Mouse (Mus musculus): ENCODE data around the gene Nim1k. TPM values are rescaled to one million over a fixed set of nuclear protein-coding genes. Genes with fewer than 3 reads are reported as not detected.

The Nim1k gene
- total and polyA plus RNA-seq, 2 experiments from 2014 or later = 7.4 to 10.3 TPM

DNA sequence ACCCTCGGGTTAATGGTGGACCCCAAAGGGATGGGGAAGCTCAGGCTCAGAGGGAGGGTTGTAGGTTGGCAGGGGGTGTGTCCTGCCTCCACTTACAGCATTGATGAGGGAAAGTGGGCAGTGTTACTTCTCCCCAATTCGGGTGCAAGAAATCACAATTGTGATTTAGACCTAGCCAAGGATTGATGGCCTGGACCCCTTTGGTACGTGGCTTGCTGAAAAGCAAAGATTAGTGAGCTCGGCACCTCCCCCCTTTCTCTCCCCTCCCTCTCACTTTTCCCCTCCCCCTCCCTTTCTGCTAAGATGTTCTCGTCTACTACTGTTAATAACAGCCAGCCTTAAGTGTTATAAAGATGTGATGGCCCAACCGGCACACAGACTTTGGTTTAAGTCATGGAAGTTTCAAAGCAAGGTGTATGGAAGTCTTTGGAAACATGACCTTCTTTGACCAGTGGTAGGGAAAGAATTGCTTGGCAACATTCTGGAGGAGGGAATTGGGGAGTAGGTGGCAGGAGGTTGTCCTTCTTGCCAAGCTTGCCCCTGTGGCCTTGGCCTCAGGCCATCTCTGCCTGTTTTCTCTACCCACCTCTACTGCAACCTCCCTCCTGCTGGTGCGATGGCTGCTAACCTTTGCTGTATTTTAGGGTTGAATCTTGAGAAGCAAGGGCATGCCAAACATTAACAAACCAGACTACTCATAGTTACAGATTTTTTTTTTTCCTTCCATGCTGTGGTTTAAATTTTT is 64.6 kb downstream of the Nim1k start:
- under 1% methylated on average over 7 of the region's 7 CpGs for WGBS
- no peak for ATAC-seq
- TF ChIP-seq CTCF (IDR thresholded peaks at IDR 0.05; ENCODE audit: low read depth) = no peak
- Histone ChIP-seq H3K4me2 (ENCODE audit: low read depth, low read length) (peak overlapping the region; percentile 78), H3K27ac (peak overlapping the region; percentile 96), H3K9ac (replicated peaks; ENCODE audit: low read length) (peak overlapping the region; percentile 92), H3K4me1 (ENCODE audit: insufficient read depth, low read length) (peaks cover 18% of the 10 kb centered on the region; the same call in 1 of the 2 replicates), H3K36me3 (ENCODE audit: insufficient read depth, low read length) (no peaks in the 10 kb centered on the region), H3K4me3 (ENCODE audit: low read length) (peak overlapping the region; percentile 99), H3K9me3 (ENCODE audit: low read length) (no peaks in the 10 kb centered on the region), H3K27me3 (ENCODE audit: insufficient read depth, low read length) (no peaks in the 10 kb centered on the region)
- DNase-seq (ENCODE audit: low spot score) = peak; percentile 39

DNA sequence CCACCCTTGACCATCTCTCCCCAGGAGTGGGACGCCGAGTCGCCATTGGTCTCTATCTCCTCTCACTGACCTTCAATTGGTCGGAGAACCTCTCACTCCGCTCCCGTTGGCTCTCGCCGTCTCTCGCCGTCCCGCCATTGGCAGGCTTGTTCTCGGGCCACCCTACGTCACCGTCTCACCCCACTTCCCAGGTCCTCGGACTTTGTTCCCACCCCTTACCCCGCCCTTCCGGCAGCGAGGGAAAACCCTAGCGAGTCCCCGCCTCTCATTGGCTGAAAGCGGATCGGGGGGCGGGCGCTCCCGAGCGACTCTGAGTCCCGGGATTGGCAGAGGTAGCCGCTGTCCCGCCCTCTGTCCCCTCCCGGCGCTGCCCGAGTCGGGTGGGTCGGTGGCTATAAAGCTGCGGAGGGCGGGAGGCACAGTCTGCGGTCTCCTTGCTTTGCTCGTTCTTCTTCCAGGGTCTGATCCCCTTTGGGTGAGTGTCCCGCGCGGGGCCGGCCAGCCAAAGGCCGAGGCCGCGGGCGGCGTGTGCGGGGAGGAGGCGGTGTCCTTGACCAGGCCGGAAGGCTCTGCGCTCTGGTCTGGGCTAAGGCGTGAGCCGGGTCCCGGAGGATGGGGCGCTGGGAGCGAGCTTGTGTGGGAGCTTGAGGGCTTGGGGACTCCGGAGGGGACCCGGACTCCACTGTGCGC is 65.5 kb downstream of the Nim1k start, which contains the start of gene Hmgcs1:
Gene Hmgcs1 (plus strand): TSS at position 341 of the 690 bp plus-strand sequence.
- Histone ChIP-seq H3K36me3 (ENCODE audit: insufficient read depth, low read length) (no peaks in the 10 kb centered on the region), H3K9ac (replicated peaks; ENCODE audit: low read length) (peak within 1 kb of the TSS; percentile 92), H3K4me3 (ENCODE audit: low read length) (peak within 1 kb of the TSS; percentile 99), H3K27ac (peak within 1 kb of the TSS; percentile 96), H3K9me3 (ENCODE audit: low read length) (no peaks in the 10 kb centered on the region), H3K4me1 (ENCODE audit: insufficient read depth, low read length) (peaks cover 18% of the 10 kb centered on the region; the same call in 1 of the 2 replicates), H3K4me2 (ENCODE audit: low read depth, low read length) (peak within 1 kb of the TSS; percentile 78), H3K27me3 (ENCODE audit: insufficient read depth, low read length) (no peaks in the 10 kb centered on the region)
- DNase-seq (ENCODE audit: low spot score) (peak; percentile 100), ATAC-seq (peak; percentile 100)
- under 1% methylated on average over 59 of the region's 59 CpGs for WGBS
- TF ChIP-seq CTCF (IDR thresholded peaks at IDR 0.05; ENCODE audit: low read depth) = no peak

DNA sequence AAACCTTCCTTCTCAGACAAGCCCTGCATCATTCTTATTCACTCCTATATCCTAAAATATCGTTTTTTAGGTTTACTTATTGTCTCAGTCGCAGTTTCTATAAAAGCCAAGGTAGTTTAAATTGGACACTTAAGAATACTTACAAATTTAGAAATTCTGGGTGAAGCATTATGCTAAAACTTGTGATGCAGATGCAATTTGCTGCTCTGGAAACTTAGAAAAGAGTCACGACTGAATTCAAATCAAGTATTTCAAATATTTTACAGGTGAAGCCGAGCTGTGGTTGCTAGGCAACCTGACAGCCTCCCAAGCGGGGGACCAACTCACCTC is 66.0 kb downstream of the Nim1k start:
- Histone ChIP-seq H3K9ac (replicated peaks; ENCODE audit: low read length) (no peak overlapping the region), H3K4me2 (ENCODE audit: low read depth, low read length) (peak overlapping the region; percentile 56), H3K4me1 (ENCODE audit: insufficient read depth, low read length) (peaks cover 14% of the 10 kb centered on the region; the same call in 1 of the 2 replicates), H3K9me3 (ENCODE audit: low read length) (no peaks in the 10 kb centered on the region), H3K36me3 (ENCODE audit: insufficient read depth, low read length) (no peaks in the 10 kb centered on the region), H3K4me3 (ENCODE audit: low read length) (peak overlapping the region; percentile 99), H3K27ac (peak overlapping the region; percentile 59), H3K27me3 (ENCODE audit: insufficient read depth, low read length) (no peaks in the 10 kb centered on the region)
- no peak for DNase-seq (ENCODE audit: low spot score)
- no peak for TF ChIP-seq CTCF (IDR thresholded peaks at IDR 0.05; ENCODE audit: low read depth)
- 3% methylated on average over 5 of the region's 5 CpGs for WGBS
- ATAC-seq = no peak

DNA sequence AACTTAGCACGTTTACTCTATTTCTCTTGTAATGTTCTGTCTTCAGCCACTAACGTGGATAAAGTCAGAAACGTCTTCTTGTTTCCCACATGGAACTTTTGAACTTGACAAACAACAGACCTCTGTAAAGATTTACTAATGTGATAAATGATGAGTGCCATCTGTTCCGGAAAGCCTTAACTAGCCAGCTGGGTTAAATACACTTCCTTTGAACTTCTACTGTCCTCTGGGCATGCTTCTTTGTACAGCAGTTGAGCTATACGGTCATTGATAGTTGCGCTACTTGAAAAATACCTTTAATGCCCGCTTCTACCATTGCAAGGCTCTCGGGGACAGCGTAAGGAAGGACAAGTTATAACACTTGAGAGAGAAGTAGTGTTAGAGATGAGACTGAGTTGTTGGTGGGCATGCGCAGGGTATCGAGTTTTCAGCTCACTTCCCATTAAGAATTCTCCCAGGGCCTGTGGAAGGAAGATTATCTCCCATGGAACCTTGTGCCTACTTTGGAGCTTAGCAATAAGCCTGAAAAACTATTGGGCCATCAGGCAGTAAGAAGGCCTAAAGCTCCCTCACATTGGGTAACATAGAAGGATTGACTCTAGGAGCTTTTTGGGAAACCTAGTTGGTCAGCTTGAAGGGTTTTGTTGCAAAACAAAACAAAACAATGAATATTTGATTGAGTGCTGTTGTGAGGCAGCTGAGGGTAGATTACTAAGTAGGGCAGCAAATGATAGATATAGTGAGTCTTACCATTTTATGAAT is 71.1 kb downstream of the Nim1k start:
- ATAC-seq (no peak), DNase-seq (ENCODE audit: low spot score) (no peak)
- no peaks in the 10 kb centered on the region for H3K27me3 ChIP-seq (ENCODE audit: insufficient read depth, low read length)
- no peak for TF ChIP-seq CTCF (IDR thresholded peaks at IDR 0.05; ENCODE audit: low read depth)
- H3K9ac ChIP-seq (replicated peaks; ENCODE audit: low read length) = no peak overlapping the region
- WGBS = 78% methylated on average over 11 of the region's 11 CpGs
- H3K4me2 ChIP-seq (ENCODE audit: low read depth, low read length) = no peak overlapping the region
- no peaks in the 10 kb centered on the region for H3K36me3 ChIP-seq (ENCODE audit: insufficient read depth, low read length)
- H3K4me1 ChIP-seq (ENCODE audit: insufficient read depth, low read length) = no peaks in the 10 kb centered on the region
- H3K4me3 ChIP-seq (ENCODE audit: low read length) = no peak overlapping the region
- no peaks in the 10 kb centered on the region for H3K9me3 ChIP-seq (ENCODE audit: low read length)
- no peak overlapping the region for H3K27ac ChIP-seq

DNA sequence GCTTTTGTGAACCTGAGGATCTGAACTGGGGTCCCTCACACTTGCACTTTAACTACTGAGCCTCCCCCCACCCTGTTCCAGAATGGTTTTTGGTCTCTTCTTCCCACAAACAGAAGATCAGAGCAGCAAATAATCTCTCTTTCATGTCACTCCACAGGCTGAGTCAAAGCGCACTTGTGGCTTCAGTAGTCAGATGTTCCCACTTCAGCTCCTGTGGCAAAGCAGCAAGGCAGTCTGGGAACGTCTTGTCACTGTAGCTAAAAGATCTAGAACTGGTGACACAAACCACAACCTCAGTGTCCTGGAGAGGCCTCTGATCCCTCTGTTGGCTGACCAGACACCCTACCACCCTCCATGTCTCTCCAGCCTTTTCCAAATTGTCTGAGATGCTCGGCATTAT is 74.5 kb downstream of the Nim1k start:
- H3K9ac ChIP-seq (replicated peaks; ENCODE audit: low read length) = no peak overlapping the region

DNA sequence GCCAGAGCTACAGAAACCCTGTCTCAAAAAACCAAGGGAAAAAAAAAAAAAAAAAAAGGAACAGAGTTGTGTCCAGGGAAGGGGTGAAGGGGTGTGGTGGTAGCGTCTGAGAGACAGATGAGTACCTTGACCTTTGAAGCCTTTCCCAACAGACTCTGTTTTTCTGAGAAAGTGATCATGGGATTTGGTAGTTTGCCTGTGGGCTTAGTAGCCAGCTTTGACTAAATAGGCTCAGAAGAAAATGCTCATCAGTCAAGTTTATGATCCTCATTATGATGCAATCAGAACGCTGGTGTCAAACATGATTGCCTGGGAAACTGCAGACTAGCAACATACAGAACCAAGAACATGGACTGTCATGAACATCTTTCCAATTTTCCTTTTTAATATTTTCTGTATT is 76.0 kb downstream of the Nim1k start:
- no peak for TF ChIP-seq CTCF (IDR thresholded peaks at IDR 0.05; ENCODE audit: low read depth)
- Histone ChIP-seq H3K4me1 (ENCODE audit: insufficient read depth, low read length) (no peaks in the 10 kb centered on the region), H3K9ac (replicated peaks; ENCODE audit: low read length) (no peak overlapping the region), H3K9me3 (ENCODE audit: low read length) (no peaks in the 10 kb centered on the region), H3K36me3 (ENCODE audit: insufficient read depth, low read length) (no peaks in the 10 kb centered on the region), H3K27me3 (ENCODE audit: insufficient read depth, low read length) (no peaks in the 10 kb centered on the region), H3K27ac (no peak overlapping the region), H3K4me3 (ENCODE audit: low read length) (no peak overlapping the region), H3K4me2 (ENCODE audit: low read depth, low read length) (no peak overlapping the region)
- no peak for DNase-seq (ENCODE audit: low spot score)
- 72% methylated on average over 2 of the region's 2 CpGs for WGBS
- ATAC-seq = no peak

More for the DNA sequence above, 74.5 kb downstream of the Nim1k start:
- ATAC-seq (no peak), DNase-seq (ENCODE audit: low spot score) (no peak)
- Histone ChIP-seq H3K4me2 (ENCODE audit: low read depth, low read length) (no peak overlapping the region), H3K4me1 (ENCODE audit: insufficient read depth, low read length) (no peaks in the 10 kb centered on the region), H3K36me3 (ENCODE audit: insufficient read depth, low read length) (no peaks in the 10 kb centered on the region), H3K4me3 (ENCODE audit: low read length) (no peak overlapping the region), H3K27me3 (ENCODE audit: insufficient read depth, low read length) (no peaks in the 10 kb centered on the region), H3K27ac (no peak overlapping the region), H3K9me3 (ENCODE audit: low read length) (no peaks in the 10 kb centered on the region)
- no peak for TF ChIP-seq CTCF (IDR thresholded peaks at IDR 0.05; ENCODE audit: low read depth)
- 76% methylated on average over 3 of the region's 3 CpGs for WGBS
